Mouse (Mus musculus) cerebellum, adult 8-10 months (tissue): ENCODE measurements at regions not wholly inside any gene's neighbourhood (a gene's known extent, or its start where the extent isn't known, plus 50 kb on each side); places are given as distances from the start of the nearest gene placed in this dataset.
"Not testable (repeated sequence)": the region's sequence is repeated elsewhere in the genome, so short reads cannot be mapped to it uniquely, and the experiment has no call there.

ENCODE experiments used
- DNase-seq: peaks from one replicate; pipeline ENCODE4 v3.0.0; 2022

DNA sequence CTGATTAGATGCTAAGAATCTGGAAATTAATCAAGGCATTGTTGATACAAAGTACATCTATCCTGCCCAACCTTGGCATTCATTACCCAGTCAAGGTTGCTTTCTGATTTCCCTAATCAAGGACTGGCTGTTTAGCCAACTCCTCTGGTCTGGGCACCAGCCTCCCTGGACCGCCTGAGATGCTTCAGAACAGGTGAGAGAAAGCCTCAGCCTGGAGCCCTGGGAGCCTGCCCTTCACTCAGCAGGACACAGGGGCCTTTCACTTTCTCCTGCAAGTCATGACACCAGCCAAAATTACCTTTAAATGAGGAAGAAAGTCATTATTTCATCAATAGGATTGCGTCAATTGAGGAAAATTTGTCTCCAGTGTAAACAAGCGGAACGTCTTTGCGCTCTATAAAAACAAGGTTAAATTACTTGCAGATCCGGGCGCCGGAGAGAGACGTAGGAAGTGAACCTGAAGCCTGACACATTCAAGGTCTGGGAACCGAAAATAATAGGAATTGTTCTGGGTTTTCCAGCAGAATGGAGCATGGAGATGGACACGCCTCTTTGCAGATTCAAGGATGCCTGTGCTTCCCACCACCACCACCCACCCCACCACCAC is 164.4 kb upstream of the Pkdcc start:
- DNase-seq, result no peak

DNA sequence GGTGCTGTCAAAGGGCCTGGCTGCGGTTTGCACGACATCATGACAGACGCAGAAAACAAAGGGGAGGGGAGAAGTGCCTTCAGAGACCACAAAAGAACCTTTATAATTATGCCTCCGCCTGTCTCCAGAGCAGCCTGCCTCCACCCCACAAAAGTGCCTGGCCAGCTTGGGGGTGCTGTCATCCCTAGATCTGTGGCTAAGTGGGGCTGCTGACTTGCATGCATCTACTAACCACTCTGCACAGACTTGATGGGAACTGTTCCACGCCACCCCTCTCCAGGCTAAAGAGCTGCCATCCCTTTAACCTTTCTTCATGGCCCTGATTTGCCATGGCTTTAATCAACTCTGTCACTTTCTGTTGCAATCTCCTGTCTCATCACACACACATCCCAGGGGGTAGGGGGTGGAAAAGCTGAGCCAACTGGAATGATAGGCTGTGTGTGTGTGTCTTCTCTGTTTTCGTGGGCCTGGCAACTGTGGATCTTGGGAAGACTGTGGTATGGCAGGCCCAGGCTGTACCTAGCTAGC is 162.4 kb upstream of the Pkdcc start:
- no peak for DNase-seq

DNA sequence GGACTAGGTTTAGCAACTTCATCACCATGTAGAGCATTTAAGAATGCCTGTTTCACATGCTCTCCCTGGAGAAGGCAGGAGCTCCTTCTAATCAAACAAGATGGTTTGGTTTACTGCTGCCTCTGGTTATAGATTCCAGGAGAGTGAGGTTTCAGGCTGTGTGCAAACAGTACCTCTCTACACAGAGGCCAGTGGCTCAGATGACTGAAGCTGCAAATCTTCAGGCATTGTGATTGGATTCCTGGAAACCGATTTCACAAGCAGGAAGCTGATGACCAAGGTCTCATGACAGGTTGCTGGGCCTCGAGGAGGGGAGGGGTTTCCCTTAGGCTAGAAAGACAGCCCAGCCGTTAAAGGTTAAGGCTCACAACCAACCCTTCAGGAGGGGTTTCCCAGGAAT is 157.3 kb upstream of the Pkdcc start:
- DNase-seq, result no peak

DNA sequence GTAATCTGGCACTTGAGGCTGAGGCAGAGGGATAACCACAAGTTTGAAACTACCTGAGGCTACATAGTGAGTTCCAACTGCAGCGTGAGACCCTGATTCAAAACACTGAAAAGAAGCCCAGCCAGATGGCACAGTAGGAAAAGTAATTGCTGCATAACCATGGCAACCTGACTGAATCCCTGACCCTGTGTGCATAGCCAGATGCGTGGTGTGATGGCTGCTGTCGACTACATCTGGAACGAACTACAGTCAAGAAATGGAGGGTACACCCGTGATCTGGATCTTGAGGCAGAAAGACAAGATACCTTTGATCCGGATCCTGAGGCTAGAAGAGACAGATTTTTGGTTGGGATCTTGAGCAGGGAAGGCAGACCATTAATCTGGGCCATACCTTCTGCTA is 153.2 kb upstream of the Pkdcc start:
- DNase-seq, result no peak

DNA sequence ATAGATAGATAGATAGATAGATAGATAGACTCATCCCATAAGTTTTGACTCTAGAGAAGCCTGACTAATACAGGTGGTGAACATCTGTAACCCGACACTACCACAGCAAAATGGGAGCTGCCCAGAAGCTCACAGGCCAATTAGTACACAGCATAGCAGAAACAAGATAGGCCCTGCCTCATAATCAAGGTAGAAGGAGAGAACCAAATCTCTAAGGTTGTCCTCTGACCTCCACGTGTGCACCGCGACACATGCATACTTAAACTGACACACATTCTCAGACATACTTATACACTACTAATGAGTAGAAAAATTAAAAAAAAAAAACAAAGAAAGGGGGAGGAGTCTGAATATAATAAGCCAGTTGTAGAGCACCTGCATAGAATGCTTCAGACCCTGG is 151.2 kb upstream of the Pkdcc start:
- no peak for DNase-seq

DNA sequence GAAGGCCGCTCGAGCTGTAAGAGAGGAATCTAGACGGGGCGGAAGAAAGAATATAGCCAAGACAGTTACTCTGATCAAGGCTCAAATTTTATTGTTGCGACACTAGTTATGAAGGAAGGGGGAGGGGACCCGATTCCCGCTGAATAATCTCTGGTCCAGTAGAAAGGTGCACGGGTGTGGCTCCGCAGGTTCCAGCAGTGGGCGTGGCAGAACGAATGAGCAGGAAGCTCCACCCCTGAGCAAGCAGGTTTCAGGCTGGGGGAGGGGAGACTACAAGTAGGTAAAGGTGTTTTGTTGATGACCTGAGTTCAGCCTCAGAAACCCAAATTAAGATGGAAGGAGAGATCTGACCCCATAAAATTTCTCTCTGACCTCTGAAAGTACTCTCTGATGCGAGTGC is 150.7 kb upstream of the Pkdcc start:
- DNase-seq, result not testable (repeated sequence)

DNA sequence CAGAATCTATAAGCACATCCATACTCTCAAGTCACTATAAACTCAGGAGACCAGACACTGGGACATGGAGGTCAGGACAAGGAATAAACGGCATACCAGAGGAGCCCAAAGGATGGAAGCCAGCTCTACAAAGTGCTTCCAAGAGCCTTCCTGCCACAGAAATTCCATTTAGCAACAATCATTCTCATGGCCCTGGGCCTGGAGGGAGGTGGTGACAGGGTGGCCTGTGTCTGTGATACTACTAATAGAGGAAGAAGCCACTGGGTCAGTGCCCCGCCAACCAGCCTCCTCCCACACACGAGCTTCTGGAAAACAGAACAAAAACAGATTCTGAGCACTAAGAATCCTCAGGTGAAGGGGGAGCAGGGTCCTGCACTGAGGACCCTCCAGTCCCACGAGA is 145.8 kb upstream of the Pkdcc start:
- DNase-seq, result no peak

DNA sequence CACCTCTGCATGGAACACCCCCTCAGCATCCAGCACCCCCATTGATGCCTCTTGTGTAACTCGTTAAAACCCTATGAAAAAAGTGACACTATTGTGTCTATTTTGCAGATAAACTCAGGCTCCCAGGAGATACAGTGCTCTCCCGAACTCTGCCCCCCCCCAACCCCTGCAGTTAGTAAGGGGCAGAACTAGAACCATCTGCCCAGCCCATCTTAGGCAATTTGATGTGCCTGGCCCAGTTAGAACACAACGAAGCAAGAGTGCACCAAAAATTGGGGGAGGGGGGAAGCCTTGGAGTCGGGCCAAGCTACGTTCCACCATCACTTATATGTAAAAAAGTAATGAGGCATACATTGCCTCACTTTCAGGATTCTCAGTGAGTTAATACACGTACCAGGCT is 143.3 kb upstream of the Pkdcc start:
- DNase-seq, result no peak

DNA sequence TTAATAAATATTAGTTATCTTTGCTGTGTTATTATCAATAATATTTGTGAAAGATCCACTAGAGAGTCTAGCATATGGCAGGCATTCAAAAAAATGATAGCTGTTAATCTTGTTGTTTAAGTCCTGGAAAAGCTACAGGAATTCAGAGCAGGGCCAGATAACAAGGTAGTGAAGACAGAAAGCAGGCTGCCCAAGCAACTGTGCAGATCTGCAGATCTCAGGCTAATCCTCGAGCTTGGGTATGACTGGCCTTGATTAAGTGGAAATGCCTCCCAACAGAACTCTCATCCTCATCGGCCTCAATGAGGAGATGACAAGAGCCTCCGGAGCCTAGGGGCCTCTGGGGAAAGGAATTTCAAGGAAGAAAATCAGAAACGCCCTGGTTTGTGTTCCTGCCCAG is 142.9 kb upstream of the Pkdcc start:
- no peak for DNase-seq

DNA sequence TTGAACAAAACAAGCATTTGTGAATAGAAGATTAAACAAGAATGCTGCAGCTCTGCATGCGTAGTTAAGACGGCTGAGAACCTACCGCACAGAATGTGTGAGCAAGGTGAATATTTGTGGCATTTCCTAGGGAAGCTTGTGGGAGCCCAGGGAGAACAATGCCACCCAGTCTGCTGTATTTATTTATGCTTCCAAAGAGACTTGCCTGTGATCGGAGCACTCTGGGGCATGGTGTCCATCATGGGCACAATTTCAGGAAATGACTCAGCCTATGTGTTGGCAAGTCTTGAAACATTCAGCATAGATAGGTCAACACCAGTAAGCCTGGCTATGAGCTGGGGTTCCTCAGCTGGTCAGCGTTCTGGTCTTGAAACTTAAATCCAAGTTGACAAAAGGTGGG is 140.2 kb upstream of the Pkdcc start:
- no peak for DNase-seq

DNA sequence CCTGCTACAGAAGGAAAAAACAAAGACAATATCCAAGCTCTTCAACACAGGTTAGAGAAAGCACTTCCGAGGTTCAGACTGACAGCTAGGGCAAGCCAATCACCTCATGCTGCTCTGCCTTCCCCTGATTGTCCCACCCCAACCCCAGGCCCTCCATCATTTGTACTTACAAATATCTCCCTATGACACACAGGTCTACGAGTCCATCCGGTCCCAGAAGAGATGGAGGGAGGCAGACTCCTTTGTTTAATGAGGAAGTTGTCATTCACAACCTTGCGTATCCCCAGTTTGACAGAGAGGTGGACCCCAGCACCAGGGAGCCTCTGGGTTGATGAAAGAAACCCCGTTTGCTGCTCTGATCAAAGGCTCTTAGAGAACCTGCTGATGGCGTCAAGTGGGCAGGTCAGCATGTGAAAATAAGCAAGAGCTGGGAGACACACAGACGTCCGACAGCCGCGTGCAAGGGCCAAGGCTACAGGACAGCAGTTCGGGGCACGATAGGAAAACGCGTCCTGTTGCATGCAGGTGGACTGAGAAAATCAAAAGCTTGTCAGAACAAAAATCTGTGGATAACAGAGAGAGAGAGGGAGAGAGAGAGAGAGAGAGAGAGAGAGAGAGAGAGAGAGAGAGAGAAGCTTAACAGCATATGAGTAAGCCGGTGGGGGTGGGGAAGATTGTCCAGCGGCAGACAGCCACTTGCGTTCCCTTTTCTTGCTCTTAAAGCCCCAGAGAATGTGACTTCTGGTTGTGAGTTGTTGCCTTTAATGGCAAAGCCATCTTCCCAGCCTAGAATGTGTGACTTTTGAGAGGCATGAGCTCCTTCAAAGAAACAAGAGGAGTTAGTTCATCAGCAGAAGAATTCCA is 137.1 kb upstream of the Pkdcc start:
- DNase-seq, result no peak

DNA sequence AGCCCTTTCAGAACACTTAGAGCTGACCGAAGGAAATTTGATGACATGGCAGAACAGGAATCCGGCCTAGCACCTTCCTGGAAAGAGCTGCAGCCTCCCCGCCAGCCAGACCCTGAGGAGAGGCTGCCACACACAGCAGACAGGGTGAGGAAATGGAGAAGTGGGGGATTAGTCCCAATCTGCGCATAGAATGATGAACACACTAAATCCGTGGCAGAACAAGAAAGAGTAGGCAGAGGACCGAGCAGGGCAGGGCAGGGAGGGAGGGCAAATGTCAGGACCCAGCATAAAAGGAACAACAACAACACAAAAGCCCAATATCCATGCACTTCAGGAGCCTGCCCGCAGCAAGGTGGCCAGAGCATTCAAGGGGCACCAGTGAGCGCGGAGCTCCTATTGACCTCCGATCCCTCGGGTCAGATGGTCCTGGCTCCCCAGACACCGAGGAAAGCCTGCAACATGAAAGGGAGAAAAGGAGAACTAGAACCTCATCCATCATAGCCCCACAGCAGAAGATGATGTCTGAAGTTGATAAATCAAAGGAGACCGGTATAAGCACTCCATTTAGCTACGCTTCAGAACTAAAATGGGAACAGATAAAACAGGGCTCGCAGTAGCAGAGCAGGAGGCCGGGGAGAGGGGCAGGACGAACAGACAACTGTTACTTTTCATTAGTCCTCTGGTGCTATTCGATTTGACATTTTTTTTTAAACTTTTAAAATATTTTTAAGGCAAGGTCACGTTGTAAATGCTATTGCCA is 136.3 kb upstream of the Pkdcc start:
- DNase-seq, result no peak

DNA sequence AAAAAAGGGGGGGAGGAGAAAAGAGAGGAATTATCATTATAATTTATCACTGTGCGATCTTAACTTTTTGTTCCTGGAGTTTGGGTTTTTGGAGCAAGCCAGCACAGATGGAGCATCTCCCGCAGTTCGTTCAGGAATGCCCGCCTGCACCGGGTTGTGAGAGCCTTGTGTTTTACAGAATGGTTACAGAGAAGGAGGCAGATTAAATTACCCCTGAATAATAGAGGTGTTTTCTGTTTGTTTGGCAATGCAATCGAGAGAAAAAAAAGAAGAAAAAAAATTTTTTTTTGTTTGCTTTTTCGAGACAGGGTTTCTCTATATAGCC is 135.8 kb upstream of the Pkdcc start:
- DNase-seq, result no peak

DNA sequence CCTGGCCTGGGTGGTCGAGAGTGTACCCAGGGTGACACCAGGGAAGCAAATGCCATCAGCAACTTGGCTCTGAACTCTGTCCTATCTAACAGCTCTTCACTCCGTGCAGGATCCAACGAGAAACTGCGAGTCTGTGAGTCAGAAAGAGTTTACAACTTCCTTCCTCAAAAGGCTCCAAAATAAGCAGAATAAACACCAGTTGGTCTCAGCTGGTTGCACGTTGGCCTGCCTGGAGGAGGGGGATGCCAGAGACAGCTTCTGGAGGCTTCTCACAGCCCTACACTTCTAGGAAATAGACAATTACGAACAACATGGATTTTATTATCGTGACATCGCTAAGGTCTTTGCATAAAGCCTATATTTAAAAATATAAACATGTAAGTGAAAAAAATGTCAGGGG is 133.4 kb upstream of the Pkdcc start:
- no peak for DNase-seq

DNA sequence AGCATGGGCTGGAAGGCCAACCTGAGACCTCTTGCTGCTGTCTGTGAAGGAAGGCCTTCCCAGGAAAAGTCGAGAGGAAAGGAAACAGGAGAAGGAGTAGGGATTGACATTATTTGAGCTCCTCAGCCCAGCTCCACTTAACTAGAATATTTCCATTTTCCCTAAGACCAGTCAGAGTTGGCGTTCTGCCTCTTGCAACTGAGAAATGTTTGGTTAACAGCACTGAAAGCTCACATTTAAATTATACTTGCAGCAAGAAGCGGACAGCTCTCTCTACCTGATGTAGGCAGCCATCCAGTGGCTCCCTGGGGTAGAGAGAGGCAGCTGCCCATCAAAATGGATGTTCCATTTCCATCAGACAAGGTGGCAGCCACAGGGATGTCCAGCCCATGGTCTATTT is 131.6 kb upstream of the Pkdcc start:
- DNase-seq, result no peak

DNA sequence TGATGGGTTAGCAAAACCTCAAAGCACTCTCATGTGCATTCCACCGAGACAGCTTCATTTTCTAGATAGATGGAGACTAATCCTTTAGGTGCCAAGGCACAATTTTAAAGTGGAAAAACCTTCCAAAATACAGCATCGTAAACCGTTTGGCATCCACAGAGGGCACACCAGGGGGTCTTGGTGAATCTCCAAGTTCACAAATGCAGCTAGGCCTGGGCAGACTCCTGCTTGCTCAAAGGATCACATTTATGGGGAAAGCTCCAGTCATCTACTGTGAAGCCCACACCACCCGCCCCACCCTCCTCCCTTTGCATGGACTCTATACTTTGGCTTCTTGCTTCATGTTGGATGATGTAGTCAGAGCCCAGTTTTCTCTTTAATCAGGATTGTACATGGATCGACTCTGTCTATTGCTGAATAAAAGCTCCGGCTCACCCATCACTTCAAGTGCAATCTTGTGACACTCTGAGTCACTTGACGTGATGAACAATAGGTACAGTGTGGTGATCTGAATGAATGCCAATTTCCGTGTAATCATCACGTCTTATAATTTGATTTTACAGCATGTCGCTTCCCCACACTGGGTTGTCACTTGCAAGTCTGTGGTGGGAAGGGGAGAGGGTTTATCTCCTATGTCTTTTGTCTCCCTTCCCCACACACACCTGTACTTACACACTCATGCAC is 129.2 kb upstream of the Pkdcc start:
- DNase-seq, result no peak

DNA sequence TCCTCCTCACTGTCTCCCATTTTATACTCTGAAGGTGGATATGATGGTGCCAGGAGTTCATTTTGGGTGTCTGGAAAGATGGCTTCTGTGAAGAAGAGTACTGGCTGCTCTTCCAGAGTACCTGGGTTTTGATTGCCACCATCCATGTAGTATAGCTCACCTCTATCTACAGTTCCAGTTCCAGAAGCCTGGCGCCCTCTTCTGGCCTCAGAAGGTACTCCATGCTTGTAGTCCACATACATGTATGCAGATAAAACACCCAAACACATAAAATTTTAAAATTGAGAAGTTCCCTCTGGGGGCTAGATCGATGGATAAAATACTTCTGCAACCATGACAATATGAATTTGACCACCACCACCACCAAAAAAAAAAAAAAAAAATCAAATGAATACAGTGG is 128.4 kb upstream of the Pkdcc start:
- no peak for DNase-seq

DNA sequence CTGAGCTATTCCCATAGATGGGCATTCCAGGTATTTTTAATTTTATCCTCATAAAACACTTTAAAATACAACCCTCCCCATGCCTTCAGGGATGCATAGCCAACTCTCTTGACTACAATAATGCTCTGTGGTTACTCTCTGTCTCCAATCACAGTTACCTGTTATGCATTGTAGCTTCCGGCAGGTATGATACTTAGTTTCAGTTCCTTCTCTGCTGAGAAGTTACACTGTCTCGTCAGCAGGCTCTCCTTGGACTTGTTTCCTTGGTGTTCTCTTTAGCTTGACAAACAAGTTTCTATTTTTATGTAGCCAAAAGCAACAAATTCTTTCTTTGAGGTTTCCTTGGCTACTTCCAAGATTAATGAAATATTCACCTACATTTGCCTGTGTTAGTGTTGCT is 126.6 kb upstream of the Pkdcc start:
- no peak for DNase-seq

DNA sequence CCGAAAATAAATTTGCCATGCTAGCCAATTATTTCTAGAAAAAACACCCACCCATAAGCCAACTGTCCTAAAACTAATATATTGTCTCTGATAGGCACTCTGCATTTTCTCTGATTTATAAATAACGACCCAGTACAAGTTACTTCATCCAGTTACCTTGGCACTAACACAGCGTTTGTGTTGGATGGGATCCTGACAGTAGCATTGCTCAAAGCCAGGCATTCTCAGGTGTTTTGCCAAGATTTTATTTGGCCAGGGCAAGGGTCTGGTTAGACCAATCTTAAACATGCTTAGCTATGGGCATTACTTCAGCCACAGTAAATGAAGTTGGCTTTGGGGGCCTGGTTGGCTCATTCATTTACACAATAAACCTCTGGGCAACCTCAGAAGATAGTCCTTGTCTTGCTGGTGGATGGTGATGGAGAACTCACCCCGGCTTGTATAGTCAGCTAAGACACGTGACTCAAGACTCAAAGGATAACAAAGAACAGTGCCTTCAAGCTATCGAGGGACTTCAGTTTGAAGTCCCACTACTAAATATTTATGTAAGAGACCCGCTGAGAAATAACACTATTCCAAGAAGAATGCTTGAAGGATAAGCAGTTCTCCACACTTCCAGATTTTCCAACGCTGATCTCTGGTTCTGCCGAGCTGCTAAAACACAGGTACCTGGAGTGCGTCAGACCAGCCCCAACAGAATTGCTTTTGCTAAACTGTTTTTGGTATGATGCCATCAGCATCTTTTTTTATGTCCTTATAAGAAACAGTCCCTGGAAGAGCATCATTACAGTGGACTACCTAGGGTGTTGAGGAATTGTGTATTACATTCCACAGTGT is 125.0 kb upstream of the Pkdcc start:
- DNase-seq, result no peak

DNA sequence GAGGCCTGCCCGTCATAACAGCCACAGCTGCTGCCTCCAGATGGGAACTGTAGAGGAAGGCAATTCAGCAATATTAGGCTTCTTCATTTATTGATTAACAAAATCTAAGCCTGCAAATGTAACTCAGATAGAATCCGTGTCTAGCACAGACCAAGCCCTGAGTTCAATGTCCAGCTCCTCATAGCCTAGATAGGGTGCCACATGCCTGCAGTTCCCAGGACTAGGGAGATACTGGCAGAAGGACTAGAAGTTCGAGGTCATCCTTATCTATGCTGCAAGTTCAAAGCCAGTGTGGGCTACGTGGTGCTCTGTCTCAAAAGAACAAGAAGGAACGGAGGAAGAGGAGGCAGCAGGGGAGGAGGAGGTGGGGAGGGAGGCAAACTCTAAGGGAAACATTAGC is 121.2 kb upstream of the Pkdcc start:
- DNase-seq, result no peak

DNA sequence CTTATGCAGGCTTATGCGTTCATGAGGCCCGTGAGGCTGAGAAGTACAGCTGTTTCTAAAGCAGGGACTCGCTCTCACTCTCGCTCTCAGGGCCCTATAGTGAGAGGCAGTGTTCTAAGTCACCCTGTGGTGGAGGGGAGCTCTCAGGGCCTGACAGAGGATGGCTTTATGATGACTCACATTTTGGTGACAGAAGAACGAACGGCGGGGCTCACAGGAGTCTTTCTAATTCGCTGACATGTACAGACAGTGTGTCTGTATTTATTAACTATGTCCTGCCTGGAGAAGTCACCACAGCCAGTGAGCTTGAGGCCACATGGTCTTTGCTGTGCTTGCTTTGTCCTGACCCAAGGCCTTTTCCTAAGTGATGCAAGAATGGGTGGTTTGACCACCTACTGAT is 118.6 kb upstream of the Pkdcc start:
- no peak for DNase-seq

DNA sequence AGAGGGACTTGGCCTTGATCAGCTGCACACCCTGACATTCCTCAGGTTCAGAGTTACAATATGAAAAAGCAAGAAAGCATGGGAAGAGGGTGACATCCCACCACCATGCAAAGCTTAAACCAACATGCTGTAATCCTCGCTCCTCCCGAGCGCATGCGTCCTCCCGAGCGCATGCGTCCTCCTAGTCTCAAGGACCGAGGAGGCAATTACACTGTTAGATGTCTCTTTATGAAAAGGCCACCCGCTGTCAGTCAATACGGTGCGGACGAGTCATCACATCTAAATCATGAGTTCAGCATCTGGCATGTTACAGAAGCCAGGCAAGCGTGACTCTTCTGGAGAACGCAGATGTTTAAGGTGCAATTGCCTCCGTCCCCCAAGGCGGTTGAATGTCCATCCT is 117.1 kb upstream of the Pkdcc start:
- no peak for DNase-seq
